Mouse (Mus musculus): ENCODE results near the gene Wipi1.

DNA sequence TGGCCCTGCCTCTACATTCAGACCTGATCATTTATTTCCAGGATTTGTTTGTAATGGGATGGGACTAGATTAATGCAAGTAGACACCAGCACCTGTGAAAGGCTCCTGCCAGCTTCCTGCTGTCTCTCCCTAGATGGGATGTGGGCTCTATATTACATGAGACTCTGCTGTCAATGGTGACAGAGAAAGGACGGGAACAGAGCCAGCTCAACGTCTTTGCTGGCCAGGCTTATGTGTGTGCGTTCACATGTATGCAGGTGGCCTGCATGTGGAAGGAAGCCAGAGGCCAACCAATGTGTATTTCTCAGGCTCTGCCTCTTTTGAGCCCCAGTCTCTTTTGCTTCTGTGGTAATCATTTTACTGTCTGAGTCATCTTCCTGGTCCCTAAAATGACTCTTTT lies 33.2 kb downstream of the Wipi1 start:
- TF ChIP-seq CTCF (conservative IDR thresholded peaks at IDR 0.05; ENCODE audit: low read length) (no peak), POU5F1 (IDR thresholded peaks at IDR 0.05; ENCODE audit: borderline replicate concordance, low read length) (no peak), NANOG (IDR thresholded peaks at IDR 0.05; ENCODE audit: borderline replicate concordance, low read length) (no peak)
